Mouse (Mus musculus): ENCODE measurements around the gene Gcnt2. TPM values are rescaled to one million over a fixed set of nuclear protein-coding genes. Genes with fewer than 3 reads are reported as not detected.
"Not testable (repeated sequence)": the region's sequence is repeated elsewhere in the genome, so short reads cannot be mapped to it uniquely, and the experiment has no call there.

Gcnt2 gene
- polyA plus RNA-seq, 1 experiment from 2014 or later: 5.1 TPM

DNA sequence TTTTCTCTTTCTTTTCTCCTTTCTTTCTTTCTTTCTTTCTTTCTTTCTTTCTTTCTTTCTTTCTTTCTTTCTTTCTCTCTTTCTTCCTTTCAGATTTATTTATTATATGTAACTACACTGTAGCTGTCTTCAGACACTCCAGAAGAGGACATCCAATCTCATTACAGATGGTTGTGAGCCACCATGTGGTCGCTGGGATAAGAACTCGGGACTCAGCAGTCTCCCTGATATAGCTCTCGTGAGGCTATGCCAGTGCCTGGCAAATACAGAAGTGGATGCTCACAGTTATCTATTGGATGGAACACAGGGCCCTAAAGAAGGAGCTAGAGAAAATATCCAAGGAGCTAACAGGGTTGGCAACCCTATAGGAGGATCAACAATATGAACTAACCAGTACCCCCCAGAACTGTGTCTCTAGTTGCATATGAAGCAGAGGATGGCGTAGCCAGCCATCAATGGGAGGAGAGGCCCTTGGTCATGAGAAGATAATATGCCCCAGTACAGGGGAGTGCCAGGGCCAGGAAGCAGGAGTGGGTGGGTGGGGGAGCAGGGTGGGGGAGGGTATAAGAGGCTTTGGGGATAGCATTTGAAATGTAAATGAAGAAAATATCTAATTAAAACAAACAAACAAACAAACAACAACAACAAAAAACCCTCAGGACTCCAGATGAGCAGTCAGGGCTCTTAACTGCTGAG lies 128.2 kb downstream of the Gcnt2 start:
- H3K36me3 ChIP-seq (ENCODE audit: control insufficient read depth, insufficient read depth); H3K4me2 ChIP-seq (ENCODE audit: low read length); ATAC-seq; H3K4me3 ChIP-seq (replicated peaks; ENCODE audit: low read length); H3K9me3 ChIP-seq (ENCODE audit: control insufficient read depth, low read length); H3K4me1 ChIP-seq (replicated peaks; ENCODE audit: control insufficient read depth, insufficient read depth, low read length); H3K27ac ChIP-seq (ENCODE audit: low read length); H3K9ac ChIP-seq (replicated peaks; ENCODE audit: low read depth, low read length); H3K27me3 ChIP-seq (replicated peaks; ENCODE audit: control insufficient read depth, insufficient read depth, low read length): not testable (repeated sequence)
- 69% methylated on average over 4 of the region's 4 CpGs for WGBS

GRCm38 (mm10) chr13:40988418-40988817 lies 128.9 kb downstream of the Gcnt2 start:
- WGBS: 82% methylated on average over 2 of the region's 2 CpGs
- Histone ChIP-seq H3K27ac (ENCODE audit: low read length) (no peak overlapping the region), H3K4me2 (ENCODE audit: low read length) (no peak overlapping the region), H3K36me3 (ENCODE audit: control insufficient read depth, insufficient read depth) (no peaks in the 10 kb centered on the region), H3K27me3 (replicated peaks; ENCODE audit: control insufficient read depth, insufficient read depth, low read length) (no peaks in the 10 kb centered on the region), H3K4me1 (replicated peaks; ENCODE audit: control insufficient read depth, insufficient read depth, low read length) (no peaks in the 10 kb centered on the region), H3K9ac (replicated peaks; ENCODE audit: low read depth, low read length) (no peak overlapping the region), H3K4me3 (replicated peaks; ENCODE audit: low read length) (no peak overlapping the region), H3K9me3 (ENCODE audit: control insufficient read depth, low read length) (no peaks in the 10 kb centered on the region)
- no peak for ATAC-seq

- Histone ChIP-seq H3K27me3 (replicated peaks; ENCODE audit: control insufficient read depth, insufficient read depth, low read length) (no peaks in the 10 kb centered on the region), H3K9me3 (ENCODE audit: control insufficient read depth, low read length) (no peaks in the 10 kb centered on the region), H3K9ac (replicated peaks; ENCODE audit: low read depth, low read length) (no peak overlapping the region), H3K4me2 (ENCODE audit: low read length) (0 out of 2 replicates have a peak overlapping the region, but pooled peaks have one; percentile 10), H3K4me1 (replicated peaks; ENCODE audit: control insufficient read depth, insufficient read depth, low read length) (0 out of 2 replicates have a peak, but pooled peaks cover 3% of the 10 kb centered on the region), H3K4me3 (replicated peaks; ENCODE audit: low read length) (no peak overlapping the region), H3K36me3 (ENCODE audit: control insufficient read depth, insufficient read depth) (no peaks in the 10 kb centered on the region), H3K27ac (ENCODE audit: low read length) (no peak overlapping the region)
- WGBS: 2% methylated on average over 8 of the region's 8 CpGs
- ATAC-seq: peak; percentile 23; the same call in 1 of the 2 replicates
Observed at GRCm38 (mm10) chr13:40994487-40995263, 135.1 kb downstream of the Gcnt2 start.

- not testable (repeated sequence) for H3K36me3 ChIP-seq (ENCODE audit: control insufficient read depth, insufficient read depth); H3K4me3 ChIP-seq (replicated peaks; ENCODE audit: low read length); H3K9me3 ChIP-seq (ENCODE audit: control insufficient read depth, low read length); H3K27ac ChIP-seq (ENCODE audit: low read length); H3K27me3 ChIP-seq (replicated peaks; ENCODE audit: control insufficient read depth, insufficient read depth, low read length); ATAC-seq; H3K9ac ChIP-seq (replicated peaks; ENCODE audit: low read depth, low read length); H3K4me2 ChIP-seq (ENCODE audit: low read length)
- peaks cover 14% of the 10 kb centered on the region for H3K4me1 ChIP-seq (replicated peaks; ENCODE audit: control insufficient read depth, insufficient read depth, low read length)
- 83% methylated on average over 5 of the region's 5 CpGs for WGBS
Observed at GRCm38 (mm10) chr13:40998537-40998936, 139.0 kb downstream of the Gcnt2 start.

- Histone ChIP-seq H3K9me3 (ENCODE audit: control insufficient read depth, low read length) (no peaks in the 10 kb centered on the region), H3K9ac (replicated peaks; ENCODE audit: low read depth, low read length) (peak overlapping the region; percentile 83), H3K4me3 (replicated peaks; ENCODE audit: low read length) (peak overlapping the region; percentile 66), H3K27me3 (replicated peaks; ENCODE audit: control insufficient read depth, insufficient read depth, low read length) (no peaks in the 10 kb centered on the region), H3K27ac (ENCODE audit: low read length) (peak overlapping the region; percentile 98), H3K36me3 (ENCODE audit: control insufficient read depth, insufficient read depth) (no peaks in the 10 kb centered on the region), H3K4me2 (ENCODE audit: low read length) (peak overlapping the region; percentile 73), H3K4me1 (replicated peaks; ENCODE audit: control insufficient read depth, insufficient read depth, low read length) (peaks cover 11% of the 10 kb centered on the region)
- 3% methylated on average over 25 of the region's 25 CpGs for WGBS
- peak; percentile 35 for ATAC-seq
Observed at GRCm38 (mm10) chr13:41000140-41000925, 140.8 kb downstream of the Gcnt2 start.

DNA sequence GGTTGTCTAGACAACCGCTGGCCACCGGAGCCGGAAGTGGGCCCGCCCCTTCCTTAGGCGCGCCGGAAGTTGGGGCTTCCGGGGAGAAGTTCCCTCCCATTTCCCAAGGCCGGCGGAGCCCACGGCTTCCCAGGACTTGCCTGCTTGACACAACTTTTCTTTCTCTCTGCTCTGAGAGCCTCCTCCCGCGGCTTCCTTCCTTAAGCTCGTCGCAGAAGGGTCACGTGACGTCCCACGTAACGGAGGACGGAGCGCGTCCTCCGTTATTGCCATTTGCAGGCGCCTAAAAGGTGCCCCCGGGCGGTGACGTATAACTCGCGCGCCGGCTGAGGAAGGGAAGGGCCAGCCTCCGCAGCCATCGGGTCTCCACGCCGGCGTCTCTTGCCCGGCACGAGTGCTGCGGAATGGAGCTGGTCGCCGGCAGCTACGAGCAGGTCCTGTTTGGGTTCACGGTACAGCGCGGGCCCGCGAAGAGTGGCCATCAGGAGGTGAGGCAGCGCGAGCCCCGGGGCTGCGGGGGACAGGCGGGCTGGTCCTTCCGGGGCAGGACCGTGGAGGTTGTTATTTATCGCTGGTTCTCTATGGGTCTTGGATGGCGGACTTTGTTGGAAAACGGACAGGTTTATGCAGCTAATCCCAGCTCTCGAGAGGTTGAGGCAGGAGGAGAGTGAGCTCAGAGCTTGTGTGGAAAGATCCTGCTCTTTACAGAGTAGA lies 141.5 kb downstream of the Gcnt2 start, which contains the start of gene Pak1ip1:
Gene Pak1ip1 (plus strand): TSS at position 98 of the 714 bp plus-strand sequence.
- peaks cover 3% of the 10 kb centered on the region for H3K36me3 ChIP-seq (ENCODE audit: control insufficient read depth, insufficient read depth)
- H3K4me3 ChIP-seq (replicated peaks; ENCODE audit: low read length): peak within 1 kb of the TSS; percentile 66
- peak within 1 kb of the TSS; percentile 83 for H3K9ac ChIP-seq (replicated peaks; ENCODE audit: low read depth, low read length)
- H3K4me2 ChIP-seq (ENCODE audit: low read length): peak within 1 kb of the TSS; percentile 91
- H3K27ac ChIP-seq (ENCODE audit: low read length): peak within 1 kb of the TSS; percentile 98
- ATAC-seq: peak; percentile 97
- WGBS: under 1% methylated on average over 58 of the region's 58 CpGs
- peaks cover 11% of the 10 kb centered on the region for H3K4me1 ChIP-seq (replicated peaks; ENCODE audit: control insufficient read depth, insufficient read depth, low read length)
- H3K27me3 ChIP-seq (replicated peaks; ENCODE audit: control insufficient read depth, insufficient read depth, low read length): no peaks in the 10 kb centered on the region
- no peaks in the 10 kb centered on the region for H3K9me3 ChIP-seq (ENCODE audit: control insufficient read depth, low read length)

DNA sequence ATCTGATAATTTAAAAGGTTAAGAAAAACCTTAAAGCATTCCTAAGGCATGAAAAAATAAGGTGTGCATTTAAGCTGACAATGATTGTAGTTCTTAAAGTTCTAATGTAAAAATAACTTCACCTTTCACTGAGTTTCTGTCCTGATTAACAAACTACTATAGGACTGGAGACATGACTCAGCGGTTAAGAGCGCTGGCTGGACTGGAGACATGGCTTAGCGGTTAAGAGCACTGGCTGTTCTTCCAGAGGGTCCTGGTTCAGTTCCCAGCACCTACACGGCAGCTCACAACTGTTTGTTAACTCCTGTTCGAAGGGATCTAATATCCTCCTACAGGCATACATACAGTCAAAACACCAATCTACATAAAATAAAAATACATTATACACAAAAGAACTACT lies 142.4 kb downstream of the Gcnt2 start:
- peak overlapping the region; percentile 32; the same call in 1 of the 2 replicates for H3K4me2 ChIP-seq (ENCODE audit: low read length)
- no peak for ATAC-seq
- peaks cover 5% of the 10 kb centered on the region for H3K36me3 ChIP-seq (ENCODE audit: control insufficient read depth, insufficient read depth)
- WGBS: 90% methylated on average over 5 of the region's 5 CpGs
- no peaks in the 10 kb centered on the region for H3K9me3 ChIP-seq (ENCODE audit: control insufficient read depth, low read length)
- no peak overlapping the region for H3K27ac ChIP-seq (ENCODE audit: low read length)
- H3K9ac ChIP-seq (replicated peaks; ENCODE audit: low read depth, low read length): no peak overlapping the region
- H3K4me3 ChIP-seq (replicated peaks; ENCODE audit: low read length): 0 out of 2 replicates have a peak overlapping the region, but pooled peaks have one; percentile 14
- H3K27me3 ChIP-seq (replicated peaks; ENCODE audit: control insufficient read depth, insufficient read depth, low read length): no peaks in the 10 kb centered on the region
- peaks cover 11% of the 10 kb centered on the region for H3K4me1 ChIP-seq (replicated peaks; ENCODE audit: control insufficient read depth, insufficient read depth, low read length)

GRCm38 (mm10) chr13:41006244-41006643 lies 146.7 kb downstream of the Gcnt2 start:
- Histone ChIP-seq H3K4me2 (ENCODE audit: low read length) (no peak overlapping the region), H3K4me1 (replicated peaks; ENCODE audit: control insufficient read depth, insufficient read depth, low read length) (peaks cover 6% of the 10 kb centered on the region), H3K9ac (replicated peaks; ENCODE audit: low read depth, low read length) (no peak overlapping the region), H3K9me3 (ENCODE audit: control insufficient read depth, low read length) (no peaks in the 10 kb centered on the region), H3K36me3 (ENCODE audit: control insufficient read depth, insufficient read depth) (peaks cover 36% of the 10 kb centered on the region), H3K4me3 (replicated peaks; ENCODE audit: low read length) (no peak overlapping the region), H3K27ac (ENCODE audit: low read length) (no peak overlapping the region), H3K27me3 (replicated peaks; ENCODE audit: control insufficient read depth, insufficient read depth, low read length) (no peaks in the 10 kb centered on the region)
- no peak for ATAC-seq
- WGBS: 91% methylated on average over 4 of the region's 4 CpGs

Measured in forebrain, embryonic 16.5 days (tissue).